Mouse (Mus musculus): ENCODE measurements around the gene Fam53a.
A peak's percentile ranks its signal among the peaks of the same experiment; 100 is the strongest.

Fam53a gene

GRCm38 (mm10) chr5:33630615-33631014 is 1.2 kb upstream of the Fam53a start:
- DNase-seq (ENCODE audit: low spot score), result no peak

- no peak for DNase-seq (ENCODE audit: low spot score)
Observed at GRCm38 (mm10) chr5:33630061-33630460, 626 bp upstream of the Fam53a start.

- no peak for DNase-seq (ENCODE audit: low spot score)
Observed at GRCm38 (mm10) chr5:33628820-33629300, 575 bp downstream of the Fam53a start.

GRCm38 (mm10) chr5:33627968-33628367 is 1.5 kb downstream of the Fam53a start:
- no peak for DNase-seq (ENCODE audit: low spot score)

- no peak for DNase-seq (ENCODE audit: low spot score)
Observed at GRCm38 (mm10) chr5:33623766-33624165, 5.7 kb downstream of the Fam53a start.

- no peak for DNase-seq (ENCODE audit: low spot score)
Observed at GRCm38 (mm10) chr5:33622671-33623070, 6.8 kb downstream of the Fam53a start.

- DNase-seq (ENCODE audit: low spot score), result no peak
Observed at GRCm38 (mm10) chr5:33614391-33614790, 15.0 kb downstream of the Fam53a start.

- DNase-seq (ENCODE audit: low spot score), result no peak
Observed at GRCm38 (mm10) chr5:33611795-33612194, 17.6 kb downstream of the Fam53a start.

- DNase-seq (ENCODE audit: low spot score), result no peak
Observed at GRCm38 (mm10) chr5:33609226-33609625, 20.2 kb downstream of the Fam53a start.

- DNase-seq (ENCODE audit: low spot score), result no peak
Observed at GRCm38 (mm10) chr5:33607434-33607833, 22.0 kb downstream of the Fam53a start.

- no peak for DNase-seq (ENCODE audit: low spot score)
Observed at GRCm38 (mm10) chr5:33606631-33607030, 22.8 kb downstream of the Fam53a start.

- no peak for DNase-seq (ENCODE audit: low spot score)
Observed at GRCm38 (mm10) chr5:33605314-33605713, 24.1 kb downstream of the Fam53a start.

GRCm38 (mm10) chr5:33593620-33594019 is 35.8 kb downstream of the Fam53a start:
- DNase-seq (ENCODE audit: low spot score), result no peak

- DNase-seq (ENCODE audit: low spot score), result peak; percentile 50
Observed at GRCm38 (mm10) chr5:33589221-33589888, 40.1 kb downstream of the Fam53a start.

- no peak for DNase-seq (ENCODE audit: low spot score)
Observed at GRCm38 (mm10) chr5:33588066-33588465, 41.4 kb downstream of the Fam53a start.

GRCm38 (mm10) chr5:33587498-33588058 is 41.9 kb downstream of the Fam53a start:
- DNase-seq (ENCODE audit: low spot score), result no peak

GRCm38 (mm10) chr5:33580336-33580735 is 49.1 kb downstream of the Fam53a start:
- DNase-seq (ENCODE audit: low spot score), result no peak

GRCm38 (mm10) chr5:33574207-33574606 is 55.2 kb downstream of the Fam53a start:
- no peak for DNase-seq (ENCODE audit: low spot score)

- DNase-seq (ENCODE audit: low spot score), result no peak
Observed at GRCm38 (mm10) chr5:33565886-33566285, 63.5 kb downstream of the Fam53a start.

GRCm38 (mm10) chr5:33556277-33556995 is 73.0 kb downstream of the Fam53a start:
- DNase-seq (ENCODE audit: low spot score), result no peak

All from yolk sac, embryonic 10.5 days (tissue).